Mouse (Mus musculus) right cerebral cortex, adult 18-20 months (tissue): ENCODE results near the gene Rsrc1.
"Not testable (repeated sequence)": the region's sequence is repeated elsewhere in the genome, so short reads cannot be mapped to it uniquely, and the experiment has no call there.

Source experiments
- DNase-seq: peaks from one replicate; pipeline ENCODE4 v3.0.0; 2022; ENCODE audit warnings: mixed read lengths

Gene Rsrc1

GRCm38 (mm10) chr3:66985539-66986286 is 4.5 kb downstream of the Rsrc1 start:
- peak; percentile 80 for DNase-seq

GRCm38 (mm10) chr3:66986287-66986560 is 5.0 kb downstream of the Rsrc1 start:
- DNase-seq, result no peak

- DNase-seq, result no peak
Observed at GRCm38 (mm10) chr3:66996820-66997219, 15.6 kb downstream of the Rsrc1 start.

- no peak for DNase-seq
Observed at GRCm38 (mm10) chr3:67036387-67037062, 55.3 kb downstream of the Rsrc1 start.

- no peak for DNase-seq
Observed at GRCm38 (mm10) chr3:67059755-67060154, 78.6 kb downstream of the Rsrc1 start.

- no peak for DNase-seq
Observed at GRCm38 (mm10) chr3:67070575-67071488, 89.6 kb downstream of the Rsrc1 start.

GRCm38 (mm10) chr3:67073653-67074052 is 92.5 kb downstream of the Rsrc1 start:
- not testable (repeated sequence) for DNase-seq

- DNase-seq, result no peak
Observed at GRCm38 (mm10) chr3:67075484-67075883, 94.3 kb downstream of the Rsrc1 start.

- DNase-seq, result no peak
Observed at GRCm38 (mm10) chr3:67084742-67085141, 103.6 kb downstream of the Rsrc1 start.

GRCm38 (mm10) chr3:67108428-67108827 is 127.2 kb downstream of the Rsrc1 start:
- no peak for DNase-seq

- DNase-seq, result no peak
Observed at GRCm38 (mm10) chr3:67116317-67116716, 135.1 kb downstream of the Rsrc1 start.

GRCm38 (mm10) chr3:67132521-67132920 is 151.3 kb downstream of the Rsrc1 start:
- no peak for DNase-seq

GRCm38 (mm10) chr3:67135749-67136375 is 154.7 kb downstream of the Rsrc1 start:
- DNase-seq, result no peak

- DNase-seq, result no peak
Observed at GRCm38 (mm10) chr3:67144952-67145351, 163.8 kb downstream of the Rsrc1 start.

- no peak for DNase-seq
Observed at GRCm38 (mm10) chr3:67146280-67146679, 165.1 kb downstream of the Rsrc1 start.

GRCm38 (mm10) chr3:67147246-67147645 is 166.1 kb downstream of the Rsrc1 start:
- no peak for DNase-seq

GRCm38 (mm10) chr3:67197179-67197578 is 216.0 kb downstream of the Rsrc1 start:
- no peak for DNase-seq

GRCm38 (mm10) chr3:67213047-67213457 is 231.9 kb downstream of the Rsrc1 start:
- DNase-seq, result no peak

- no peak for DNase-seq
Observed at GRCm38 (mm10) chr3:67232617-67233241, 251.5 kb downstream of the Rsrc1 start.

- not testable (repeated sequence) for DNase-seq
Observed at GRCm38 (mm10) chr3:67242451-67242850, 261.3 kb downstream of the Rsrc1 start.

- no peak for DNase-seq
Observed at GRCm38 (mm10) chr3:67267448-67267847, 286.3 kb downstream of the Rsrc1 start.

- DNase-seq, result no peak
Observed at GRCm38 (mm10) chr3:67279781-67280180, 298.6 kb downstream of the Rsrc1 start.

- DNase-seq, result no peak
Observed at GRCm38 (mm10) chr3:67280247-67280646, 299.1 kb downstream of the Rsrc1 start.
